Mouse (Mus musculus) 3134 (cell line): ENCODE measurements around the gene Gan.
A peak's percentile ranks its signal among the peaks of the same experiment; 100 is the strongest.

ENCODE experiments used
- DNase-seq: peaks from one replicate; pipeline ENCODE4 v3.0.0-alpha.2; 2011; ENCODE audit warnings: low spot score; ENCODE audit not compliant: insufficient read length; ENCODE audit errors: extremely low read depth

The Gan gene

GRCm38 (mm10) chr8:117198141-117198935 is 40.4 kb downstream of the Gan start:
- no peak for DNase-seq

GRCm38 (mm10) chr8:117199658-117200057 is 41.7 kb downstream of the Gan start:
- DNase-seq = no peak

- no peak for DNase-seq
Observed at GRCm38 (mm10) chr8:117200346-117200745, 42.4 kb downstream of the Gan start.

- no peak for DNase-seq
Observed at GRCm38 (mm10) chr8:117200803-117201202, 42.9 kb downstream of the Gan start.

GRCm38 (mm10) chr8:117201221-117202017 is 43.5 kb downstream of the Gan start:
- DNase-seq = no peak

GRCm38 (mm10) chr8:117203085-117203484 is 45.1 kb downstream of the Gan start:
- no peak for DNase-seq

GRCm38 (mm10) chr8:117205884-117206283 is 47.9 kb downstream of the Gan start:
- DNase-seq = no peak

GRCm38 (mm10) chr8:117206636-117207035 is 48.7 kb downstream of the Gan start:
- DNase-seq = no peak

- DNase-seq = peak; percentile 22
Observed at GRCm38 (mm10) chr8:117209150-117209549, 51.2 kb downstream of the Gan start.

- DNase-seq = peak; percentile 46
Observed at GRCm38 (mm10) chr8:117212100-117212499, 54.2 kb downstream of the Gan start.

GRCm38 (mm10) chr8:117217724-117218123 is 59.8 kb downstream of the Gan start:
- DNase-seq = no peak

GRCm38 (mm10) chr8:117222396-117222795 is 64.5 kb downstream of the Gan start:
- DNase-seq = no peak

GRCm38 (mm10) chr8:117224630-117225029 is 66.7 kb downstream of the Gan start:
- peak; percentile 54 for DNase-seq

- no peak for DNase-seq
Observed at GRCm38 (mm10) chr8:117226306-117226705, 68.4 kb downstream of the Gan start.

GRCm38 (mm10) chr8:117227339-117227738 is 69.4 kb downstream of the Gan start:
- DNase-seq = no peak

GRCm38 (mm10) chr8:117233199-117233598 is 75.3 kb downstream of the Gan start:
- DNase-seq = no peak

GRCm38 (mm10) chr8:117236531-117236930 is 78.6 kb downstream of the Gan start:
- no peak for DNase-seq

- DNase-seq = no peak
Observed at GRCm38 (mm10) chr8:117240326-117240725, 82.4 kb downstream of the Gan start.

GRCm38 (mm10) chr8:117240841-117241494 is 83.0 kb downstream of the Gan start:
- no peak for DNase-seq

GRCm38 (mm10) chr8:117241848-117242247 is 83.9 kb downstream of the Gan start:
- no peak for DNase-seq

GRCm38 (mm10) chr8:117242286-117242685 is 84.4 kb downstream of the Gan start:
- no peak for DNase-seq
